Mouse (Mus musculus): ENCODE data around the gene Trpm5.

DNA sequence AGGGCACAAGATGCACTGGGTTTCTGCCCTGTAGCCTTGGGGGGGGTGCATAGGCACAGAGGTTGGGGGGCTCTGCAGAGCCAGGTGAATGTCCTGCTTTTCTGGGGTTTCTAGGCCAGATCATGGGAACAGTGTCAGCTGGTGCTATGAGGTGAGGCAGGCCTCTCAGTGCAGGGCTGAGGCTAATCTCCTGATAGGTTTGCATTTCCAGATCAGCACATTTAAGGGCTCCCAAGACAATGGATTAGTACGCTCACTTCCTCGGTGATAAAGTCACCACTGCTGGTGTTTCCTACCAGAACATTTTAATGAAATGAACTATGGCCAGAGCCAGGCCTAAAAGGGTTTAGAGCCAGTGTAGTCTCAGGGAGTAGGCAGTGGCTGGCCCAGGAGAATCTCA is 48.2 kb upstream of the Trpm5 start:
- TF ChIP-seq CTCF (IDR thresholded peaks at IDR 0.05; ENCODE audit: extremely low read depth, insufficient read depth, insufficient read length, insufficient replicate concordance) (no peak), POLR2A (IDR thresholded peaks at IDR 0.05; ENCODE audit: low read depth, low read length) (no peak)
